Mouse (Mus musculus) lung, embryonic 16.5 days (tissue): ENCODE data around the gene Ctnna3. TPM values are rescaled to one million over a fixed set of nuclear protein-coding genes. Genes with fewer than 3 reads are reported as not detected.
"Not testable (repeated sequence)": the region's sequence is repeated elsewhere in the genome, so short reads cannot be mapped to it uniquely, and the experiment has no call there.

Source experiments
- ATAC-seq: fragments of 200-750 bp; cut with Nextera tagmentation; 2 replicates; pipeline ENCODE4 v1.8.0; 2017; ENCODE audit warnings: low read depth, mild to moderate bottlenecking, moderate library complexity
- H3K27ac ChIP-seq: fragments of 300-500 bp; sonication (generic); 2 replicates; pipeline ENCODE4 v1.5.1; 2014; ENCODE audit warnings: mild to moderate bottlenecking, control low read depth, low read length
- H3K27me3 ChIP-seq: fragments of 300-500 bp; sonication (generic); 2 replicates; pipeline ENCODE4 v1.6.1; 2014; ENCODE audit warnings: low read depth, low read length, mixed read lengths; ENCODE audit not compliant: control insufficient read depth, insufficient read depth
- H3K36me3 ChIP-seq: fragments of 300-500 bp; sonication (generic); 2 replicates; pipeline ENCODE4 v1.6.1; 2014; ENCODE audit warnings: low read length; ENCODE audit not compliant: control insufficient read depth, insufficient read depth
- H3K4me1 ChIP-seq: fragments of 300-500 bp; sonication (generic); replicated peaks from 2 replicates; pipeline ENCODE4 v1.6.1; 2014; ENCODE audit warnings: low read length, mixed read lengths; ENCODE audit not compliant: control insufficient read depth, insufficient read depth
- H3K4me2 ChIP-seq: fragments of 300-500 bp; sonication (generic); 2 replicates; pipeline ENCODE4 v1.6.1; 2014; ENCODE audit warnings: low read depth, low read length, control low read depth
- H3K4me3 ChIP-seq: fragments of 300-500 bp; sonication (generic); 2 replicates; pipeline ENCODE4 v1.5.1; 2014; ENCODE audit warnings: mild to moderate bottlenecking, low read length, control low read depth
- H3K9ac ChIP-seq: fragments of 300-500 bp; sonication (generic); 2 replicates; pipeline ENCODE4 v1.6.1; 2014; ENCODE audit warnings: low read length, control low read depth
- H3K9me3 ChIP-seq: fragments of 300-500 bp; sonication (generic); 2 replicates; pipeline ENCODE4 v1.6.1; 2016; ENCODE audit warnings: low read length; ENCODE audit not compliant: control insufficient read depth
- WGBS: fragments of 180-500 bp; shearing (Covaris S2); extraction: QIAGEN DNeasy Blood & Tissue Kit; methylation state at CpG from one replicate; pipeline ENCODE4 v1.1.7; 2014; 5-methylcytosine and 5-hydroxymethylcytosine counted together
- polyA plus RNA-seq: library from polyadenylated mRNA; unstranded; fragments of >200 nt; fragmentation: Nextera tagmentation; extraction: Ambion mirVana; gene quantifications from 2 replicates; pipeline ENCODE4 v1.2.1, GENCODE M21; 2015

Gene Ctnna3
- polyA plus RNA-seq, 1 experiment from 2014 or later, result 0.99 TPM

DNA sequence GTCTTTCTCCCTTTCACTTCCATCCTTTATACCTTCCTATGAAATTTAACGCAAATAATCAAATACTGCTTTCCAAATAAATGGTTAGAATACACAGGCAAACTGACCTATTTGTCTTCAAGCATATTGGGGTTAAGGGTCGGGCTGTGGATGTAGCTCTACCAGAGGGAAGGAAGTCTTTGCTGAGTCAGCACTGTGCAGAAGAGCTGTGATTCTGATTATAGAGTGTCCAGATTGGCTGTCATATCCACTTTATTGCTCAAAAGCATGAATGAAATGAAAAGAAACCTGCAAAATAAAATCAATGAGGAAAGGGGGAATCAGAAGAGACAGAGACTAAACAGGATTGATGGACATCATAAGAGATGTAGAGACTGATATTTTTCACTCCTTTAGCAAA lies 1280.1 kb downstream of the Ctnna3 start:
- H3K36me3 ChIP-seq, result no peaks in the 10 kb centered on the region
- H3K9ac ChIP-seq, result no peak overlapping the region
- H3K4me2 ChIP-seq, result no peak overlapping the region
- no peaks in the 10 kb centered on the region for H3K9me3 ChIP-seq
- H3K4me3 ChIP-seq, result no peak overlapping the region
- no peaks in the 10 kb centered on the region for H3K27me3 ChIP-seq
- WGBS, result 72% methylated on average over 2 of the region's 2 CpGs
- H3K4me1 ChIP-seq, result no peaks in the 10 kb centered on the region
- H3K27ac ChIP-seq, result no peak overlapping the region
- no peak for ATAC-seq

DNA sequence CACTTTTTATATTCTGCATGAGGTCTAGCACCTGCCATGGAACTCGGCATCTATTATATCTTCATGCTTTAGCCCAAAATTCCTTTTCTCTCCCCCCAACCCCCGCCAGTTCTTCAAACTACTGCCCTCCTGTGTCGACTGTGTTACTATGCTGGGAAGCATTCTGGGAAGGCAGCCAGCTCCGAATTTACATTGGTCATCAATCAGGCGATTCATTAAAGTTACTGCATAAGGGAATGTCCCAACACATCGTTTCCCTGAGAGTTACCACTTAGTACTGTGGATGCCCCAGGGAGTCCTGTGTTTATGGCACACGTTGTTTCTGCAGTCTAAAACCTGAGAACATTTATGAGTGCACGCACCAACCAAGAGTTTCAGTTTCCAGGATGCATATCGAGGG lies 1288.1 kb downstream of the Ctnna3 start:
- H3K9ac ChIP-seq, result no peak overlapping the region
- no peaks in the 10 kb centered on the region for H3K36me3 ChIP-seq
- H3K27me3 ChIP-seq, result no peaks in the 10 kb centered on the region
- H3K4me3 ChIP-seq, result no peak overlapping the region
- no peak overlapping the region for H3K4me2 ChIP-seq
- 0 out of 2 replicates have a peak, but pooled peaks have one; percentile 26 for ATAC-seq
- 54% methylated on average over 9 of the region's 9 CpGs for WGBS
- H3K4me1 ChIP-seq, result no peaks in the 10 kb centered on the region
- H3K27ac ChIP-seq, result no peak overlapping the region
- H3K9me3 ChIP-seq, result no peaks in the 10 kb centered on the region

DNA sequence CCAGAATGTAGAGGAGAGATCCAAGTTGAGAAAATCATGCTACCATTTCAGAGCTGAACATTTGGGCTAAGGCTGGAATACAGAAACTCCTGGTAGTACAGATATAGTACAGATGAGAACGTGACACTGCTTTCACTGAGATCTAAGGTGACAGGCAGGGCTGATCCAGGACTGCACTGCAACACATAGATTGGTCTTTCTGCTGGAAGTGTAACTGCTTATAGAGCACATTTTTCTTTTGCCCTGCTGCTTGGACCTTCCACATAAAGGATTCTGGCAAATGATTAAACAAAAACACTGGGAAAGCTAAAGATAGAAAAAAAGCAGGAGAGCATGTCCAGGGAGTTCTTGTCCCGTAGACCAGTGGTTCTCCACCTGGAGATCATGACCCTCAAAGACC lies 1305.8 kb downstream of the Ctnna3 start:
- no peak overlapping the region for H3K4me3 ChIP-seq
- H3K9ac ChIP-seq, result no peak overlapping the region
- 45% methylated on average over 2 of the region's 2 CpGs for WGBS
- no peak overlapping the region for H3K27ac ChIP-seq
- H3K9me3 ChIP-seq, result no peaks in the 10 kb centered on the region
- no peaks in the 10 kb centered on the region for H3K27me3 ChIP-seq
- no peaks in the 10 kb centered on the region for H3K36me3 ChIP-seq
- H3K4me2 ChIP-seq, result no peak overlapping the region
- ATAC-seq, result no peak
- no peaks in the 10 kb centered on the region for H3K4me1 ChIP-seq

DNA sequence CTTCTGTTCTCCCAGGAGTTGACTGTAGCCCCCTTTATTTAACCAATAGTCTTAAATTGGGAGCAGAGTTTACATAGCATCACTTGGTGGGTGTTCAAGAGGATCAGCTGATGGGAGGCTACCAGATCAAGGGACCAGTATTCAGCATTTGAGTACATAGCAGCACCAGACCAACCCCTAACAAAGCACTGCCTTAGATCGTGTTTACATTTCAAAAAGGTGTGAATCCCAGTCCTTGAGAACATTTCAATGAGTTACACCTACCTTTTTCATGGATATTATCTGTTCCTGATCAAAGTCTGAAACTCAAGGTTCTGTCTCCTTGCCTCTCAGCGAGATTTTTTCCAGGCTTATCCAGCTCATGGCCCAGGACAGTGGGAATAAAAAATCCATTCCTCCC lies 1306.7 kb downstream of the Ctnna3 start:
- no peaks in the 10 kb centered on the region for H3K9me3 ChIP-seq
- no peak overlapping the region for H3K27ac ChIP-seq
- H3K9ac ChIP-seq, result no peak overlapping the region
- no peak for ATAC-seq
- no peaks in the 10 kb centered on the region for H3K36me3 ChIP-seq
- no peaks in the 10 kb centered on the region for H3K27me3 ChIP-seq
- H3K4me2 ChIP-seq, result no peak overlapping the region
- no peak overlapping the region for H3K4me3 ChIP-seq
- no peaks in the 10 kb centered on the region for H3K4me1 ChIP-seq
- WGBS, result 16% methylated on average over 2 of the region's 2 CpGs

DNA sequence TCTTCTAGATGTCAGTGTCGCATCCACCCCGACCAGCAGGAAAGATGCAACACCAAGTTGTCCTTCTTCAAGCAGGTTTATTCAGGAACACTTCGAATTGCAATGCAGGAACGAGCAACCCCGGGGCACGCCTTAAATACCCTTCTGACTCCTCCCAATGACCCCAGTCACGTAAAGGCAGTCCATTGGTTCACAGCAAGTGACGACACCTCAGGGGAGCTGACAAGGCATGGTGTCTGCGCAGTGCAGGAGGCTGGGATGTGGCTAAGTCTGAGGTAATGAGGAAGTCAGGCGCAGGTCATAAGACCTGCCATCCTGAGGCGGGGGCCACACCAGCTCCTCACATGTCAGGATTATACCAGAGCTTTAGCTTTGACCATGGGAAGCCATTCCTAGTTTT lies 1311.8 kb downstream of the Ctnna3 start:
- H3K9ac ChIP-seq, H3K4me1 ChIP-seq, H3K27ac ChIP-seq, H3K36me3 ChIP-seq, H3K4me3 ChIP-seq, H3K9me3 ChIP-seq, H3K27me3 ChIP-seq, H3K4me2 ChIP-seq, ATAC-seq: not testable (repeated sequence)
- WGBS, result 75% methylated on average over 11 of the region's 11 CpGs

DNA sequence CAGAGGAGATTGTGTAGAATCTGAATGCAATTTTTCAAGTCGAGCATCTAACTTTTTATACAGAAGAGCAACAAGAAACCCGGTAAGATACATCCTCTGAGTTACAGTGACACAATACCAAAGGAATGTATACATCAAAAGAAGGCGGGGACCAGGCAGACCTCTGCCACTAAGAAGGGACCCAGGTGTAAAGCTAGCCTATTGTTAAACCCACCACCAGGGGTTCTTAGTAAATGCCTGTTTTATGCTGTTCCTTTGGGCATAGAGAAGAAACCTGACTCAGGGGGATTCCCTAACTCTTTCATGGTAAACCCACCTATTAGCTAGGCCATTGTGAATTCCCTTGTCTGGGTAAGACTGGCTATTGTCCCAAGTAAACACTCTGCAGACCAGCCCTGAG lies 1314.2 kb downstream of the Ctnna3 start:
- 37% methylated on average over 3 of the region's 3 CpGs for WGBS
- ATAC-seq, H3K36me3 ChIP-seq: not testable (repeated sequence)

DNA sequence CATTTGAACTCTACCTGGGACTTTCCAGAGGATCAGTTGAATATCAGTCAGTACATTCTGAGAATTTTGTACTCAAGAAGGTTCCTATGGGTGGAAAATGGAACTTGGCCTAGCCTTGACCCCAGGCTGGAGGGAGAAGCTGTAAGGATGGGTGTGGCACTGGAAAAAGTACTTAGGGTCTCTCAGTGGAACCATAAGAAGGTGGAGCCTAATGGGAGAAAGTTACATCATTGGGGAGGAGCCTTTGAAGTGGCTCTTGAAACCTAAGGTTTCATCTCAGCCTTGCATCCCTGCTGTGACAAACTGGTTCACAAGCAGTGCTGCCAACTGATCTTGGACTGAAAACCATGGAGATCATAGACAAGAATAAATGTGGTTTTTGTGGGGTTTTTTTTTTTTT lies 1318.8 kb downstream of the Ctnna3 start:
- H3K27me3 ChIP-seq, result no peaks in the 10 kb centered on the region
- H3K9ac ChIP-seq, result no peak overlapping the region
- ATAC-seq, result no peak
- no peaks in the 10 kb centered on the region for H3K36me3 ChIP-seq
- no peak overlapping the region for H3K27ac ChIP-seq
- no peaks in the 10 kb centered on the region for H3K4me1 ChIP-seq
- H3K4me3 ChIP-seq, result no peak overlapping the region
- H3K9me3 ChIP-seq, result no peaks in the 10 kb centered on the region
- H3K4me2 ChIP-seq, result no peak overlapping the region

More for the DNA sequence above, 1314.2 kb downstream of the Ctnna3 start:
- H3K27ac ChIP-seq, H3K4me1 ChIP-seq, H3K9ac ChIP-seq, H3K9me3 ChIP-seq, H3K27me3 ChIP-seq, H3K4me3 ChIP-seq, H3K4me2 ChIP-seq: not testable (repeated sequence)

DNA sequence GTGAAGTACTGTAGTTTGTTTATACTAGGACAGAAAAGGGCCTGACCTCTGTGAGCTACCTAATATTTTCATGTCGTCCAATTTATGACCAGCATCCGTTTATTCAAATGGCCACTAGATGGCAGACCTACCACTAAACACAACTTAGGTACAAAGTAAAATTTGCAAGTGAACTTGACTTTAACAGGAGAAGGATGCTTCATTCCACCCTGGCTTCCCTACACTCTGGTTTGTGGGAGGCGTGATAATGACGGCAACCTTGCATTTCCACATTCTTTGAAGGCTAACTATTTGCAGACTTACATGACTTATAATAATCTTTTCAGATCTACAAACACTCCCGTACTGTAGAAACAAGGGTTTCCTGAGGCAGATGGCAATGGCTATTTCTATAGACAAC lies 1320.9 kb downstream of the Ctnna3 start:
- no peak overlapping the region for H3K9ac ChIP-seq
- H3K4me1 ChIP-seq, result no peaks in the 10 kb centered on the region
- no peaks in the 10 kb centered on the region for H3K27me3 ChIP-seq
- WGBS, result 24% methylated on average over 5 of the region's 5 CpGs
- no peak overlapping the region for H3K4me2 ChIP-seq
- ATAC-seq, result no peak
- no peaks in the 10 kb centered on the region for H3K36me3 ChIP-seq
- no peaks in the 10 kb centered on the region for H3K9me3 ChIP-seq
- no peak overlapping the region for H3K4me3 ChIP-seq
- no peak overlapping the region for H3K27ac ChIP-seq

DNA sequence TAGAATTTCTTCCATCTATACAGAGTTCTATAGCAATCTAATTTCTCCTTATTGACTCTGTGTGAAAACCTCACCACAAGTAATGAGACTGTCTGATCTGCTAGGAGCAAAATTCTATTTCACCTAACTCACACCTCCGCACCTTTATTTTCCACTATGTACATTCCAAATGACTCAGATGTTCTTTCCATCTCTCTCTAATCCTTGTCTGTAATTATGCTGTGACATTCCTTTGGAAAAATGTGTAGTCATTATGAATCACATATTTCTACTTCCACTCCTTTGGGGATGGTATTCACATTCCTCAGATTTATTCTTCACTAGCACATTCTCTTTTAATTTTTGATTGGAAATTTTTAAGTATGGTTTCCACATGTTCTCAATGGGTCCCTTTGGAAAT lies 1406.4 kb downstream of the Ctnna3 start:
- ATAC-seq, result no peak
- no peak overlapping the region for H3K9ac ChIP-seq
- H3K4me3 ChIP-seq, result no peak overlapping the region
- 0 out of 2 replicates have a peak, but pooled peaks cover 2% of the 10 kb centered on the region for H3K9me3 ChIP-seq
- H3K36me3 ChIP-seq, result no peaks in the 10 kb centered on the region
- no peaks in the 10 kb centered on the region for H3K4me1 ChIP-seq
- WGBS, result 93% methylated on average over 1 of the region's 1 CpGs
- no peak overlapping the region for H3K27ac ChIP-seq
- no peaks in the 10 kb centered on the region for H3K27me3 ChIP-seq
- no peak overlapping the region for H3K4me2 ChIP-seq

DNA sequence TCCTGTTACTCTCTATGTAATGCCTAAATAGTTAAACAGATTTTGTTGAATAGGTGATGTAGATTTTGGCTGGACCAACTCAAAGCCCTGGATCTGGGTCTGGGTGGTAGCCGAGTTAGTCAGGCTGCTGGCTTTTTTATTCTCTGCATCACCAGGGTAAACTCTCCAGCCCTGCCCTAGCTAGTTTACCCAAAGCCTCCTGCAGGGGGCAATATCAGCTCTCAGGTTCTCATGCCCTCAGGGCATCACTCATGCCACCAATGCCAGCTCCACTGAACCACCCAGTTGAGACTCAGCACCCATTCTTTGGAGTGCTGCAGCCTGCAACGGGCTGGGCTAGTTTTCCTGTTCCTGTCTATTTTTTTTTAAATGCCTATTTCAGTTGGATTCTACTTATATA lies 1431.5 kb downstream of the Ctnna3 start:
- Histone ChIP-seq H3K4me3 (no peak overlapping the region), H3K9me3 (no peaks in the 10 kb centered on the region), H3K27me3 (no peaks in the 10 kb centered on the region), H3K4me1 (no peaks in the 10 kb centered on the region), H3K4me2 (no peak overlapping the region), H3K27ac (no peak overlapping the region), H3K9ac (no peak overlapping the region), H3K36me3 (no peaks in the 10 kb centered on the region)
- no peak for ATAC-seq
- 88% methylated on average over 2 of the region's 2 CpGs for WGBS
